Mouse (Mus musculus): Measurements from ENCODE around the gene Hoxc4. TPM values are rescaled to one million over a fixed set of nuclear protein-coding genes. Genes with fewer than 3 reads are reported as not detected.

Gene Hoxc4
- total RNA-seq, 2 experiments from 2014 or later, result 3.8 to 5.0 TPM

DNA sequence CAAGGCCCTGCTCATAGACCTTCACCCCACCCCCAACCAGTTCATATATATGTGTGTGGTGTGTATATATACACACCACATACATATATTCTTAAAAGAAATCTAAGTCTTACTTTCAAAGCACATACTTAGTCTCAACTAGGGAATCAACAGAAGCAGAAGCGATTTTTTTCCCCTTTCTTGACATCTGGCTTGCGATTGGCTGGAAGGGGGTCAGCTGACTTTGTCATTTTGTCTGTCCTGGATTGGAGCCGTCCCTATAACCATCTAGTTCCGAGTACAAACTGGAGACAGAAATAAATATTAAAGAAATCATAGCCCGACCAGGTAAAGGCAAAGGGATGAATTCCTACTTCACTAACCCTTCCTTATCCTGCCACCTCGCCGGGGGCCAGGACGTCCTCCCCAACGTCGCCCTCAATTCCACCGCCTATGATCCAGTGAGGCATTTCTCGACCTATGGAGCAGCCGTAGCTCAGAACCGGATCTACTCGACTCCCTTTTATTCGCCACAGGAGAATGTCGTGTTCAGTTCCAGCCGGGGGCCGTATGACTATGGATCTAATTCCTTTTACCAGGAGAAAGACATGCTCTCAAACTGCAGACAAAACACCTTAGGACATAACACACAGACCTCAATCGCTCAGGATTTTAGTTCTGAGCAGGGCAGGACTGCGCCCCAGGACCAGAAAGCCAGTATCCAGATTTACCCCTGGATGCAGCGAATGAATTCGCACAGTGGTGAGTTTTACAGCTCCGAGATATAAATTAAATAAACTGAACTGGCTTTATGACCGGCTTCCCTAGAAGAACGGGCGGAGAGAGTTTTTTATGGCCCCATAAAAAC lies 9.2 kb upstream of the Hoxc4 start:
- intact Hi-C loops (cut with DNase I; ENCODE audit: low total_unique reads), result loop anchor here (5.0 kb wide), 1 partner anchor 158 kb away; the partner anchor contains the start of gene Smug1
- DNase-seq, result no peak

GRCm38 (mm10) chr15:103010112-103010846 lies 8.5 kb upstream of the Hoxc4 start:
- no peak for DNase-seq
- intact Hi-C loops (cut with DNase I; ENCODE audit: low total_unique reads), result loop anchor here (5.0 kb wide), 1 partner anchor 157 kb away; the partner anchor contains the start of gene Smug1

- intact Hi-C loops (cut with DNase I; ENCODE audit: low total_unique reads), result loop anchor here (5.0 kb wide), 1 partner anchor 156 kb away; the partner anchor contains the start of gene Smug1
- DNase-seq, result no peak
Observed at GRCm38 (mm10) chr15:103010847-103011555, 7.7 kb upstream of the Hoxc4 start.

DNA sequence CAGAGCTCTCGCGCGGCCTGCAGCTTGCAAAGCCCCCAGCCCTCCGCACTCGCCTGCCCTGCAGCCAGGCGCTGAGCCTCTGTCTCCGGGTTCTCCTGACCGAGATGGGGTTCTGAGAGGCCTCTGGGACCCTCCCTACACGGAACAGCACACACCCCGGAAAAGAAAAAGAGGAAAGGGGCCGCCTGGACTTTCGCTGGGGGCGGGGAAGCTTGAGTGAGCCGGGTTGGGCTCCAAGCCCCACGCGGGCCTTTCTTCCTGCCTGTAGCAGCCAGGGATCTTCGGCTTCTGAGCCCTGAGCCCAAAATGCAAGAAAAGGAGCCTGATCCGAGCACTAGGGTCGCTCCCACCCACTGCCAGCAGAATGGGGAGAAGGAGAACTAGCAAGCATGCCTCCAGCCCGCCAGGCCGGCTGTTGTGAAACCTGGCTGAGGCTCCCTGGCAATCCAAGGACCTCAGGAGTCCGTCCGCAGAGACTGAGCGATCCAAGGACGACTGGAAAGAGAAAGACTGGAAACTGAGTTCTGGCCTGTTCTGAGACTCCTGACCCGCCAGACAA lies 6.7 kb upstream of the Hoxc4 start:
- DNase-seq, result no peak
- intact Hi-C loops (cut with DNase I; ENCODE audit: low total_unique reads), result loop anchor here (5.0 kb wide), 1 partner anchor 155 kb away; the partner anchor contains the start of gene Smug1

DNA sequence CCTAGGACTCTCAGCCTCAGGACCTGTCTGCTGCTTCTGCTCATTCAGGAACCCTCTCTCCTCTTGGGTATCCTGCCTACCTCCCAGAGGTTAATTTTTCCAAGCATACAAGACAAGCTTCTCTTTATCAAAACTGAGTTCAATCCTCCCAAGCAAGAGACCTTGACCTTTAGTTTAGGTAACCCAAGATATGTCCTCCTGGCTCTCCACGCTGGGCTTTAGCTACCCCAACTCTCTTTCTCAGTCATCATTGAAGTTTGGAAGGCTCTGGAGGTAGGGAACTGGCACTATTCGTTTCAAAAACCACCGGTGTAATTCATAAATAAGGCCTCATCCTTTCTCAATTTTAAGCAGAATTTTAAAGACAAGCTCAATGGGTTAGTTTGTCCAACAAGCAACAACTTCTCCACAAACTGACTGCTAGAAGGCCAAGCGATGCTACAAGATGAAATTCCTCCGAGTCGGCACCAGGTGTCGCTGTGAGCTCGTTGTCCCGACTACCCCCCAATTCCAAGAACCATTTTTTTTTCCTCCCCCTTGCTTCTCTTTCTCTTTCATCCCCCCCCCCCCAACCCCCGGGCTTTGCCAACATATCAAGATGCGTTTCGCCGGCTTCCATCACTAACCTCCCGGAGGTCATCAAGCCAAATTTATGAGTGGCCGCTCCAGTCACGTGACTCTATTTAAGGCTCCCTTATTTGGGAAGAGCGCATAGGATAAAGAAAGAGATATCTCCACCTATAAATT lies 5.3 kb upstream of the Hoxc4 start:
- DNase-seq, result no peak
- intact Hi-C loops (cut with DNase I; ENCODE audit: low total_unique reads), result loop anchor here (5.0 kb wide), 1 partner anchor 154 kb away; the partner anchor contains the start of gene Smug1

DNA sequence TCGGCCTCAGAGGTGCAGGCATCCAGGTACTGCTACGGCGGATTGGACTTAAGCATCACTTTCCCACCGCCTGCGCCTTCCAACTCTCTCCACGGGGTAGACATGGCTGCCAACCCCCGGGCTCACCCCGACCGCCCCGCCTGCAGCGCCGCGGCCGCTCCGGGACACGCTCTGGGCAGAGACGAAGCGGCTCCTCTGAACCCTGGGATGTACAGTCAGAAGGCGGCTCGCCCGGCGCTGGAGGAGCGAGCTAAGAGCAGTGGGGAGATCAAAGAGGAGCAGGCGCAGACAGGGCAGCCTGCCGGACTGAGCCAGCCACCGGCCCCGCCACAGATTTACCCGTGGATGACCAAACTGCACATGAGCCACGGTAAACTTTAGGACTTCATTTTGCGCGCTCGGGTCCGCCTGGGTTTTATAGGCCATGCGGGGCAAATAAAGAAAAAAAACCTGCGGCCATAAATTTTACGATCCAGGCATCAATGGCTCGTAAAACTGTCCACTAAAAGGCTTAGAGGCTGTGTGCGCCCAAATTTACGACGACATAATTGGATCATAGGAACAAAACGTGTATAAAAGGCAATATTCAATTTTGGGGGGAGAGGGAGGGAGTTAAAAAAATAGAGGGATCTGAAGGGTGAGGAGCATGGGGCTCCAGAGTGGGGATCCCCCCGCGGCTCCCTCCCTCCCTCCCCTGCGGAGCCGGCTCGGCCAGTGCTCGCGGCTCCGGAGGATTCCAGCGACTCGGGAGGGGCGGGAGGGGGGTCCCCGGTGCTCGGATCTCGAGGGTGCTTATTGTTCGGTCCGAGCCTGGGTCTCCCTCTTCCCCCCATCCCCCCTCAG lies 4.3 kb upstream of the Hoxc4 start:
- intact Hi-C loops (cut with DNase I; ENCODE audit: low total_unique reads), result loop anchor here (5.0 kb wide), 2 partner anchors 108 to 153 kb away; partner anchors contain the start of gene Smug1
- DNase-seq, result peak; percentile 66

- intact Hi-C loops (cut with DNase I; ENCODE audit: low total_unique reads), result loop anchor here (5.0 kb wide), 1 partner anchor 107 kb away; no protein-coding TSS in a partner anchor
- DNase-seq, result no peak
Observed at GRCm38 (mm10) chr15:103015009-103015399, 3.7 kb upstream of the Hoxc4 start.

DNA sequence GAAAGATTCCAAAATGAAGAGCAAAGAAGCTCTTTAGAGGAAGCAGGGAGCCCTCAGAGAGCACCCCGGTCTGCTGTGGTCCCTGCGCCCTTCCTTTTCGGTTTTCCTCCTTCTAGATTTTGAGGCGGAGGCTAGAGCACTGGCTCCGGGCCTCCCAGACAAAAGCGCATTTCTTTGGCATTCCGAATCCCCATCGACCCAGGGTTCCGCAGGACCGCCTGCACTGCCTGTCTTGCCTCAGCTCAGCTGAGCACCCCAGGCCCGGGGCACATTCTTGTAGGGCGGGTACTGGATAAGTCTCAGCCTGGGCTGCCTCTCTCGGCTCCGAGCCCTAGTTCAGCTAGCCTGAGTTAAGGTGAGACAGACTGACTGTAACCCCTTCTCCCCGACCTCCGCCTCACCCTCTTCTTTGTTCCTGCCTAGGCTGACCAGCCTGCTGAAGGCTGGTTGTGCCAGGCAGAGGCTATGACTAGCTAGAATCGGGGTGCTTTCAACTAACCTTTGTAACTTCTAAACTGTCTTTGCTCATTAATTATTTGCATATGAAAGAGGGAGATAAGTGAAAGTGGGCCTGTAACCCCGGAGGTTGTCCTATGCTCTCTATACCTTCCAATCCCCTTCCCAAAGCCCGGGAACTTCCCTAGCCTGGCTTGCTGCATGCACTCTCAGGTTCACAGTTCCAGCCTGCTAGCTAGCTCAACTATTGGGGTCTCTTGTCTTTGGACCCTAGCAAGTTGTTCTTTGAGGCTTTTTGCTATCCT lies 3.1 kb upstream of the Hoxc4 start:
- no peak for DNase-seq
- intact Hi-C loops (cut with DNase I; ENCODE audit: low total_unique reads), result loop anchor here (5.0 kb wide), 1 partner anchor 107 kb away; no protein-coding TSS in a partner anchor

- intact Hi-C loops (cut with DNase I; ENCODE audit: low total_unique reads), result no loop called here
- no peak for DNase-seq
Observed at GRCm38 (mm10) chr15:103020899-103021418, 2.2 kb downstream of the Hoxc4 start.

GRCm38 (mm10) chr15:103021544-103021943 lies 2.8 kb downstream of the Hoxc4 start:
- DNase-seq, result no peak
- intact Hi-C loops (cut with DNase I; ENCODE audit: low total_unique reads), result no loop called here

DNA sequence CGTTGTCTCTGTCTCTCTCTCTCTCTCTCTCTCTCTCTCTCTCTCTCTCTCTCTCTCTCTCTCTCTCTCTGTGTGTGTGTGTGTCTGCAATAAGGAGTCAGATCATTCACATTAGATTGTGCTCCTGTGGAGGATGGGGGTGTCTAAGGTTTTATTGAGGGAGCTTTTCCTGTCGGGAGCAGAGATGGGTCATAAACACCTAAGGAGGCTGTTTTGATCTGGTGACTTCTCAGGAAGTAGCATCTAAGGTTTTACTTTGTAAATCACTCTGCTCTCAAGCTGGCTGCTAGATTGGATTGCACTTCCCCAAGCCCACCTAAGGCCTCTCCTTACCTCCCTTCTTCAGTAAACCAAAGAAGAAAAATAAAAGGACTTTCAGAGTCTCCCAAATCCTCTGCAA lies 5.4 kb downstream of the Hoxc4 start:
- intact Hi-C loops (cut with DNase I; ENCODE audit: low total_unique reads), result no loop called here
- DNase-seq, result no peak

- intact Hi-C loops (cut with DNase I; ENCODE audit: low total_unique reads), result no loop called here
- DNase-seq, result peak; percentile 63
Observed at GRCm38 (mm10) chr15:103027266-103028235, 8.8 kb downstream of the Hoxc4 start.

DNA sequence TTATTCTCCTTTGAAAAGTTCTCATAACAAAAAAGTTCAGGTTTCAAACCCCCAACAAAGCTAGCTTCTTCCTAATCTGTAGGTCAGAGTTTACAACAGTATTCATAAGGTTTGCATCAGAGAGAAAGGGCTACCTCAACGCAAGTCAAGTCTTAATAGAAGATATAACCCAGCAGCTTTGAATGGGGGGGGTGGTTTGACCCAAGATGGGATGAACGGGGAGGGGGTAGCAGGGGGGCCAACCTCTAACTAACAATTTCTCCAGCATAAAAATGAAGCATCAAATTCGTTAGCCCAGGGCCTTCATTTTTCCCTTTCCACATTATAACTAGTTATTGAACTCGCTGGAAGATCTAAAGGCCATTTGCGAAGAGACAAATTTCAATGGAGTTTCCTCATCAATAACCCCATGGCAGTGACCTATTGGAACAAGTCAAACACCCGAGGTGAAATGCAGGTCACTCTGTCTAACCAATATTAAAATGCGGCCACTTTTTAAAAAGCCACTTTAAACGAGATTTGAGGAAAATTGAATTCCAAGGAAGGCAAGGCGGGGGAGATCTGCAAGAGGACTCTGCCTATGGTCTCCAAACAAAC lies 10.3 kb downstream of the Hoxc4 start:
- intact Hi-C loops (cut with DNase I; ENCODE audit: low total_unique reads), result no loop called here
- no peak for DNase-seq

GRCm38 (mm10) chr15:103030142-103030541 lies 11.4 kb downstream of the Hoxc4 start:
- intact Hi-C loops (cut with DNase I; ENCODE audit: low total_unique reads), result no loop called here
- no peak for DNase-seq

GRCm38 (mm10) chr15:103032167-103032566 lies 13.4 kb downstream of the Hoxc4 start:
- DNase-seq, result no peak
- intact Hi-C loops (cut with DNase I; ENCODE audit: low total_unique reads), result no loop called here
